Mouse (Mus musculus) neural tube, embryonic 15.5 days (tissue): ENCODE results near the gene Sypl2. TPM values are rescaled to one million over a fixed set of nuclear protein-coding genes. Genes with fewer than 3 reads are reported as not detected.

ENCODE experiments used
- ATAC-seq: fragments of 200-750 bp; cut with Nextera tagmentation; 2 replicates; pipeline ENCODE4 v1.8.0; 2017; ENCODE audit warnings: mild to moderate bottlenecking, moderate TSS enrichment, moderate library complexity; ENCODE audit not compliant: low FRiP score
- H3K27ac ChIP-seq: fragments of 300-500 bp; sonication (generic); replicated peaks from 2 replicates; pipeline ENCODE4 v1.5.1; 2015; ENCODE audit warnings: mild to moderate bottlenecking, inconsistent platforms
- H3K27me3 ChIP-seq: fragments of 300-500 bp; sonication (generic); replicated peaks from 2 replicates; pipeline ENCODE4 v1.6.1; 2015; ENCODE audit warnings: inconsistent platforms
- H3K36me3 ChIP-seq: fragments of 300-500 bp; sonication (generic); 2 replicates; pipeline ENCODE4 v1.6.1; 2015; ENCODE audit warnings: inconsistent platforms
- H3K4me1 ChIP-seq: fragments of 300-500 bp; sonication (generic); 2 replicates; pipeline ENCODE4 v1.6.1; 2015; ENCODE audit warnings: inconsistent platforms
- H3K4me2 ChIP-seq: fragments of 300-500 bp; sonication (generic); 2 replicates; pipeline ENCODE4 v1.6.1; 2015; ENCODE audit warnings: inconsistent platforms, mild to moderate bottlenecking, moderate library complexity
- H3K4me3 ChIP-seq: fragments of 300-500 bp; sonication (generic); replicated peaks from 2 replicates; pipeline ENCODE4 v1.5.1; 2015; ENCODE audit warnings: mild to moderate bottlenecking, inconsistent platforms
- H3K9ac ChIP-seq: fragments of 300-500 bp; sonication (generic); replicated peaks from 2 replicates; pipeline ENCODE4 v1.6.1; 2015; ENCODE audit warnings: mild to moderate bottlenecking, inconsistent platforms
- H3K9me3 ChIP-seq: fragments of 300-500 bp; sonication (generic); replicated peaks from 2 replicates; pipeline ENCODE4 v1.6.1; 2016; ENCODE audit warnings: inconsistent platforms
- WGBS: fragments of 180-500 bp; shearing (Covaris S2); methylation state at CpG from one replicate; pipeline ENCODE4 v1.1.7; 2015; ENCODE audit warnings: mixed read lengths; 5-methylcytosine and 5-hydroxymethylcytosine counted together
- polyA plus RNA-seq: library from polyadenylated mRNA; unstranded; fragments of >200 nt; fragmentation: Nextera tagmentation; extraction: Ambion mirVana; gene quantifications from 2 replicates; pipeline ENCODE4 v1.2.1, GENCODE M21; 2015

Sypl2 gene
- polyA plus RNA-seq, 1 experiment from 2014 or later: 0.52 TPM

- H3K36me3 ChIP-seq: peaks cover 53% of the 10 kb centered on the region
- H3K27ac ChIP-seq: no peak overlapping the region
- 83% methylated on average over 11 of the region's 11 CpGs for WGBS
Observed at GRCm38 (mm10) chr3:108203621-108204325, 22.7 kb downstream of the Sypl2 start.

DNA sequence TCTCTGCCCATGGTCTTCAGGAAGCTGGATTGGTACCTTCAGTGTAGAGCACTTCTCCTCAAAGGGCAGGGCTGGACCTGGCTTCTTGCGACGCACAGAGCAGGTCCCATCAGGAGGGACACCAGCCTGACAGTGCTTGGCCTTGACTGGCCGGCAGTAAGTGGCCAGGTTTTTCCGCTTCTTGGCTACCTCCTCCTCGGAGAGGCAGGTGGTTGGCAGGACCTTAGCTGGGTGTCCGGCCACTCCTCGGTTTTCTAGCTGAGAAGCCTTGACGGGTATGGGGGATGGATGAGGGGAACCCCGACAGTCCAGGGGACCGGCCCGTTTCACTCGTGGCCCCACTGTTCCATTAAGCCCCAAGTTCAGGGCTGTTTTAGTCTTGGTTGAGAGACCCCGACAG is 23.2 kb downstream of the Sypl2 start:
- WGBS: 95% methylated on average over 13 of the region's 13 CpGs
- no peak overlapping the region for H3K27ac ChIP-seq
- H3K36me3 ChIP-seq: peaks cover 56% of the 10 kb centered on the region
- H3K4me2 ChIP-seq: no peak overlapping the region
- no peak overlapping the region for H3K4me3 ChIP-seq
- H3K4me1 ChIP-seq: peaks cover 39% of the 10 kb centered on the region
- no peak overlapping the region for H3K9ac ChIP-seq
- H3K27me3 ChIP-seq: no peaks in the 10 kb centered on the region
- H3K9me3 ChIP-seq: no peaks in the 10 kb centered on the region
- ATAC-seq: no peak

More at GRCm38 (mm10) chr3:108203621-108204325, 22.7 kb downstream of the Sypl2 start:
- Histone ChIP-seq H3K27me3 (no peaks in the 10 kb centered on the region), H3K4me2 (no peak overlapping the region), H3K9me3 (no peaks in the 10 kb centered on the region), H3K9ac (no peak overlapping the region), H3K4me3 (no peak overlapping the region), H3K4me1 (peaks cover 45% of the 10 kb centered on the region)
- ATAC-seq: no peak

- Histone ChIP-seq H3K27ac (no peak overlapping the region), H3K4me1 (peaks cover 35% of the 10 kb centered on the region), H3K27me3 (no peaks in the 10 kb centered on the region), H3K9me3 (no peaks in the 10 kb centered on the region), H3K4me3 (no peak overlapping the region), H3K4me2 (no peak overlapping the region), H3K9ac (no peak overlapping the region), H3K36me3 (peaks cover 53% of the 10 kb centered on the region)
- no peak for ATAC-seq
Observed at GRCm38 (mm10) chr3:108202506-108202905, 23.9 kb downstream of the Sypl2 start.

DNA sequence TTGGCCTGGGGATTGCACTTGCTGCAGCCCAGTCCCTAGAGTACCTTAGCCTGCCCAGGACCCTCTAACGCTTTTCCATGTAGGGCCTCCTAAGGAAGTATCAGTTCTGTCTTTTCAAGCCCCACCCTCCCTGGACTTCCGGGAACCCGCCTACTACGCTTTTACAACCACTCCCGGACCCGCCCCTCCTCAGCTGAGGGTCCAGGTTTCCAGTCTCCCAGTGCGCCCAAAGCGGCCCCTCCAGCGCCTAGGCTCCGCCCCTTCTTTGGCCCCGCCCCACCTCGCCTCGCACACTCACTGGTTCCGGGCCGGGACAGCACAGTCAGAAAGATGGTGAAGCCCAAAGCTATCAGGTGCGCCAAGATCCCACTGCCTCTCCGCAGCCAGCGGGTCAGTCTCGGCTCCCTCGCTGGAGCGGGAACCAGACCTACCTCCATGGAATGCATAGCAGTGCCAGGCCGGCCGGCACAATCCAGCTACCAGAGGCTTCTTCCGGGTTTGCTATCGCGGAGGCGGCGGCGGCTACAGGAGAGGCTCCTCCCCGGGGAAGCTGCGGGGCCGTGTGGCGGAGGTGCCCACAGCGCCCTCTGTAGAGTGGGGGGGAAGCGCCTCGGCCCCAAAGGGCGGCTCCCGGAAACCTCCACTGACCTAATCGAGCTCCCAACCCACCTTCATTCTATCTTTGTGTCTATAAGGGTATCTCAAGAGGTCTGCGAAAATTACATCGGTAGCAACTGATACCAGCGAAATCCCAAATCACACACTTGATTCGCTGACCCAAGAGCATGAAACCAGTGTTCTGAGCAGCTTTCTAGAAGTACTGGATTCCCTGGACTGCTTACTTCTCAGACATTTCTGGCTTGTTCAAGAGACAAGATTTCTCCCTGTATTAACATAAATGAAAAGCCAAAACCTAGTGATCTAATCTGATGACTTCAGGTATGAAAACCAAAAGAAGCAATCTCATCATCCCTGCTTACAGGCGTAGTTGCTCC is 25.8 kb downstream of the Sypl2 start, which contains the start of gene Cyb561d1:
Cyb561d1 (minus strand) TSS at position 884 of the 995 bp plus-strand sequence.
- 4% methylated on average over 44 of the region's 44 CpGs for WGBS
- H3K27ac ChIP-seq: peak within 1 kb of the TSS; percentile 84
- peak; percentile 80 for ATAC-seq

DNA sequence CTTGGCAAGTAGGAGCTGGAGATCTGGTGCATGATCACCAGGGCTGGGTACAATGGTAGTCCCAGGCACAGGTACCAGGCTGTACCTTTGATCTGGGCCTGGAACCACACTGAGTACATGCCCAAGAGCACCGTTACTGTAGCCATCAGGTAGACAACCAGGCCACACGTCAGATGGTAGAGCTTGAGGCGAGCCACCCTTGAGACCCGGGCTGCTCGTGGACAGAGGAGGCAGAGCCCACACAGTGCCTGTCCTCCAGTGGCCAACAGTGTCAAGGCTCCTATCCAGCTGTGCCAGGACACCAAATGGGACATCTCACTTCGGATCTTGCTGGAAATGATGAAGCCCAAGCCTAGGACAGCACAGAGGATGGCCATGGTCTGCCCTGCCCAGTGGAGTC is 27.2 kb downstream of the Sypl2 start:
- Histone ChIP-seq H3K4me2 (no peak overlapping the region), H3K27me3 (no peaks in the 10 kb centered on the region), H3K27ac (no peak overlapping the region), H3K4me3 (no peak overlapping the region), H3K9ac (no peak overlapping the region), H3K9me3 (no peaks in the 10 kb centered on the region), H3K36me3 (peaks cover 23% of the 10 kb centered on the region), H3K4me1 (peaks cover 59% of the 10 kb centered on the region)
- no peak for ATAC-seq
- WGBS: 94% methylated on average over 6 of the region's 6 CpGs

More for the DNA sequence above, 25.8 kb downstream of the Sypl2 start, which contains the start of gene Cyb561d1:
- H3K4me2 ChIP-seq: peak within 1 kb of the TSS; percentile 81
- H3K9ac ChIP-seq: peak within 1 kb of the TSS; percentile 65
- H3K36me3 ChIP-seq: peaks cover 36% of the 10 kb centered on the region
- no peaks in the 10 kb centered on the region for H3K27me3 ChIP-seq
- H3K4me1 ChIP-seq: peaks cover 49% of the 10 kb centered on the region
- peak within 1 kb of the TSS; percentile 60 for H3K4me3 ChIP-seq
- H3K9me3 ChIP-seq: no peaks in the 10 kb centered on the region

- H3K4me1 ChIP-seq: peaks cover 54% of the 10 kb centered on the region
- no peaks in the 10 kb centered on the region for H3K27me3 ChIP-seq
- no peak overlapping the region for H3K4me3 ChIP-seq
- peak overlapping the region; percentile 69 for H3K27ac ChIP-seq
- peak overlapping the region; percentile 27 for H3K4me2 ChIP-seq
- H3K9me3 ChIP-seq: no peaks in the 10 kb centered on the region
- ATAC-seq: peak; percentile 23
- H3K9ac ChIP-seq: no peak overlapping the region
- 9% methylated on average over 14 of the region's 14 CpGs for WGBS
- H3K36me3 ChIP-seq: peaks cover 7% of the 10 kb centered on the region
Observed at GRCm38 (mm10) chr3:108197066-108197497, 29.4 kb downstream of the Sypl2 start.

DNA sequence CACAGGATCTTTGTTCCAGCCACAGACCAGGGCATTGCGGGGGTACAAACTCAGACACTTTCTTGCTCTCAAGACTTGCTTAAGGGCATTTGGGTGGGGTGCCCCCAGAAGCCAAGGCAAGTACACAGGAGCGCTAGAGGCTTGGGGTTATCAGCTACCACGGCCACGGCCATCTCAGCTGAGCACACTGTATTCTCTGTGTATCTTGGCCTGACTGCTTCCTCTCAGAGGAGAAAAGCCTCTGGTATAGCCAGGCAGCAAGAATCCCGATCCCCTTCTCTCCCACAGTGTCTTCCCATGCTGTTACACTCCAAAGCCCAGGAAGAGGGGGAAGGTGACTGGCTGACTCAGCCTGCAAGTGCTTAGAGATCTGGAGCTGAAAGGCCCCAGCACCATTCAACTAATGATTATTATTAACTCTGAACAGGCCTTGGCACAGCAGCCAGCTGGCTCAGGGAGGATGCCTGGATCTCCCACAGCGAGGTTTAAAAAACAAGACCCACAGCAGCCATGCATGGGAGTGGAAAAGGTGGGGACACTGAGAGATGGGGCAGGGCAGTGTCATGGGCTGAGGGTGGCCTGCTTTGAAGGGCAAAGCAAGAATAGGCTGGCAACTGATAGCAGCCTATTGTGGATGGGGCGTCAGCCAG is 30.4 kb downstream of the Sypl2 start:
- Histone ChIP-seq H3K9me3 (no peaks in the 10 kb centered on the region), H3K36me3 (peaks cover 7% of the 10 kb centered on the region; the same call in 1 of the 2 replicates), H3K9ac (no peak overlapping the region), H3K4me1 (peaks cover 51% of the 10 kb centered on the region), H3K27me3 (no peaks in the 10 kb centered on the region), H3K4me3 (no peak overlapping the region), H3K27ac (peak overlapping the region; percentile 69), H3K4me2 (no peak overlapping the region)
- ATAC-seq: no peak
- WGBS: 62% methylated on average over 7 of the region's 7 CpGs

DNA sequence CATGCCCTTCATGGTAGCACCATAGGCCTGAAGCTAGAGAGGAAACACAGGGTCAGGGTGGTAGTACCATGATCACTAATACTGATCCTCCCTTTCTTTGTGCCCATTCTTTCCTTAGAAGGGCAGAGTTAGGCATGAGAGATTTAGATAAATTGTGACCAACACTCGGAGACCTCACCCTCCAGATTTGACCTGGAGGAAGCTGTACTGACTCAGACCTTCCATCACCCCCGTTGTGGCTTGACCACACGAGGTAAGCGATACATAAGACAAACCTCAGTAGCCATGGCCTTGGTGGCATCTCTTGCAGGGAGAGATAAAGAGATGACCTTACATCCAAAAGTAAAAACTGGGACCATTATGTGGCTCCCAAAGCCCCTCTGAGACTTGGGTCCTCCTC is 31.2 kb downstream of the Sypl2 start:
- no peak for ATAC-seq
- H3K4me2 ChIP-seq: no peak overlapping the region
- no peaks in the 10 kb centered on the region for H3K9me3 ChIP-seq
- H3K27me3 ChIP-seq: no peaks in the 10 kb centered on the region
- peaks cover 7% of the 10 kb centered on the region; the same call in 1 of the 2 replicates for H3K36me3 ChIP-seq
- H3K9ac ChIP-seq: no peak overlapping the region
- 91% methylated on average over 4 of the region's 4 CpGs for WGBS
- peak overlapping the region; percentile 69 for H3K27ac ChIP-seq
- H3K4me3 ChIP-seq: no peak overlapping the region
- H3K4me1 ChIP-seq: peaks cover 50% of the 10 kb centered on the region

DNA sequence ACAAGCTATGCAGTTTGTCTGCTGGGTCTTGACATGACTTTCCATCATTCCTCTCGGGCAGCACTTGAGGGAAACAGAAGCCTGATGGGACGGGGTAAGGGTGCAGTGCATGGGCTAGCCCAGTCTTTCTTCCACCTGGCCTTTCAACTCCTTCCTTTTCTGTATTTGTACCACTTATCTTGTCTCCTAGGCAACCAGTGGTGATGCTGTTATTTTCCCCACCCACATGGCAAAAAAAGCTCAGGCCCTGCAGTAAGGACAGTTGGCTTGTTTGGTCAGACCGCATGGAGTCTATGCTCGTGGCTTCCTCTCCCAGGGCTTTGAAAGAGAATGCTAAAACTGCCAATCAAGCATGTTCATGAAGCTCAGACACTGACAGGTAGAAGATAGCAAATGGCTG is 32.8 kb downstream of the Sypl2 start:
- peaks cover 7% of the 10 kb centered on the region; the same call in 1 of the 2 replicates for H3K36me3 ChIP-seq
- no peaks in the 10 kb centered on the region for H3K27me3 ChIP-seq
- peaks cover 55% of the 10 kb centered on the region for H3K4me1 ChIP-seq
- H3K4me3 ChIP-seq: no peak overlapping the region
- no peak overlapping the region for H3K9ac ChIP-seq
- WGBS: 71% methylated on average over 4 of the region's 4 CpGs
- H3K27ac ChIP-seq: no peak overlapping the region
- H3K9me3 ChIP-seq: no peaks in the 10 kb centered on the region
- no peak for ATAC-seq
- no peak overlapping the region for H3K4me2 ChIP-seq

DNA sequence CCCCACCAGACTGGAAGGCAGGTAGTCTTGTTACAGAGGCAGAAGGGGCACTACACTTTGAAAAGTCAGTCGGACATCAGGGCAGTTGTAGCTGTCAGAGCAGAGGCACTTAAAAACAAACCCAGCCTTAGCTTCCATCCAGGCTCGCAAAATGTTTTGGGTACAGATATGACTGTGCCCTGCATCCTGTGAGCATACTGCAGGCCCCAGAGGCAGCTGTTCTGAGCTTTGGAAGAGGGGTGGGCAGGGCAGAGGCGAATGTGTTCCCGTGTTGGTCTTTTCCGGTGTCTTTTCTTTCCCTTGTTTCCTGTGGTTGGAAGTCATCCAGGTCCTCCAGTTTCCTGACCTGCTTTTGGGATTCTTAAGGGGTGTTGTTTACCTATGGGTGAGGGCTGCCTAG is 36.6 kb downstream of the Sypl2 start:
- no peak overlapping the region for H3K4me2 ChIP-seq
- no peaks in the 10 kb centered on the region for H3K9me3 ChIP-seq
- H3K27me3 ChIP-seq: no peaks in the 10 kb centered on the region
- no peak overlapping the region for H3K9ac ChIP-seq
- H3K4me3 ChIP-seq: no peak overlapping the region
- H3K27ac ChIP-seq: no peak overlapping the region
- WGBS: 66% methylated on average over 5 of the region's 5 CpGs
- no peak for ATAC-seq
- peaks cover 11% of the 10 kb centered on the region; the same call in 1 of the 2 replicates for H3K36me3 ChIP-seq
- H3K4me1 ChIP-seq: peaks cover 58% of the 10 kb centered on the region
